Mouse (Mus musculus): ENCODE measurements around the gene Chst10.

Chst10 gene

DNA sequence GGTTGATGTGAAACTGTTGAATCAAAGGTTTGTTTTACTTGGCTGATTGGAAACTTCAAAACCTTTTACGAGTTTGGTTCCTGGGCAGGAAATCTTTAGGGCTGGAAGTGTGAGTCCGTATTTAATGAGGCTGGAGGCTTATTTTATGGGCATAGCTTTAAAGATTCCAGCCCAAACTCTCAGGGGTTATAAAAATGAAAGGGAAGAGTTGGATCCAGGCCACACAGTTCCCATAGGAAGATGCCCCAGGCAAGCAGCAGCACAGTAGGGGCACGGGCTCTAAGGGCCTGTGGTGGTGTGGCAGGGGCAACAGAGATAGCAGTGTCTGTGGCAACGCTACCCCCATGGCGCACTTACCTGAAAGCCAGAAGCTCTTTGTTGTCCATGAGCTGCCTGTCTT, 31.7 kb downstream of the Chst10 start:
- DNase-seq = no peak

DNA sequence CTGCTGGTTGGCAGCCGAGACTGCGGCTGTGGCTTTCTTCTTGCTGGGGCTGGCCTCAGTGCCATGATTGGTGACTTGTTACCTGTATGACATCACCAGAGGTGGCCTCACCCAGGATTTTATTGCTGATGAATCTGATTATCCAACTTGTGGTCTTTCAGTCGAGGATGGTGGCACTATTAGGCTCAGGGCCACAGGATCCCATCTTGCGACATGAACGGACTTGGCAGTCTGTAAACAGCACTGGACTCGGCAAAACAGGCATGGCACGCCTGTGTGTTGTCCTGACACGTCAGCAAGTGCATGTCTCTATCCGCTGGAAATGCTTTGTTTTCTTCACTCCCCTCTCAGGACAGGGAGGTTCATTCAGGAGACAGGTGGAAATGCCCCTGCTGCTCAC, 33.6 kb downstream of the Chst10 start:
- no peak for DNase-seq

DNA sequence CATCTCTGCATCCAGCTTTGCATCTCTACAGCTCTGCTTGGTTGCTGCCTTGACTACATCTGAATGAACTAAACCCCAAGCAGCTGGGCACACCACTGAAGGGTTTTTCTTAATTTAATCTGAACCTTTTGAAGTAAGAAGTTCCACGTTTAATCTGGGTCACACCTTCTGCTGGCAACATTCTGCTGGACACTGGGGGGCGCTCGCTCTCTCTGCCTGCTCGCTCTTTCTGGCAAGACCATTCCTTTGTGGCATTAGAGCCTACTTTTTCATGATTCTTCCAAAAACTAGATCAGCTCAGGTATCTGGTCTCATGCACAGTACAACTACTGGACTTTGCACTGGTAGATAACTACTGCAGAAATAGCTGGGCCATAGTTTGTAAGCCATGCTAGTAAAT, 35.7 kb downstream of the Chst10 start:
- DNase-seq = no peak

DNA sequence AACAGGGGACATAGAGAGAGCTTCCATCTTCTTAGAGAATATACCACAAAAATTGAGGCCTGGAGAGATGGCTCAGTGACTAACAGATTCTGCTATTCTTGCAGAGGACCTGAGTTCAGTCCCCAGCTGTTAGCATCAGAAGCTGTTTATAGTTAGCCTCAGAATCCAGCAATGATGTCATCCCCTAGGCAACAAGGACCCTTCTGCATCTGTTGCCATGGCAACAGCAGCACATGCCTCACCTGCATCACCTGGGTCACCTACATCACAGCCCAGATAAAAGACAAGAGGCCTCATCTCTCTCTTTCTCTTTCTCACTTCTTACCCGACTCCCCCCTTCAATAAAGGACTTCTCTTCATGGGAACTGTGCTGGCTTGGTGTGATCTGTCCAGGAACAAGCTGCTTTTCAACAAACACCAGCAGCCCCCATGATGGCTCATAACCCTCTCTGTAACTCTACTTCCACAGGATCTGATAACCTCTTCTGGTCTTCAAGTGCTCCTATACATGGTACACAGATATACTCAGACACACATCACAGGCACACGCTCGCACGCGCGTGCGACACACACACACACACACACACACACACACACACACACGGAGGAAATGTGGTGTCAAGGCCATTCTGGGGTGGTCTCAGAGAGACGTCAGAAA, 37.0 kb downstream of the Chst10 start:
- no peak for DNase-seq

DNA sequence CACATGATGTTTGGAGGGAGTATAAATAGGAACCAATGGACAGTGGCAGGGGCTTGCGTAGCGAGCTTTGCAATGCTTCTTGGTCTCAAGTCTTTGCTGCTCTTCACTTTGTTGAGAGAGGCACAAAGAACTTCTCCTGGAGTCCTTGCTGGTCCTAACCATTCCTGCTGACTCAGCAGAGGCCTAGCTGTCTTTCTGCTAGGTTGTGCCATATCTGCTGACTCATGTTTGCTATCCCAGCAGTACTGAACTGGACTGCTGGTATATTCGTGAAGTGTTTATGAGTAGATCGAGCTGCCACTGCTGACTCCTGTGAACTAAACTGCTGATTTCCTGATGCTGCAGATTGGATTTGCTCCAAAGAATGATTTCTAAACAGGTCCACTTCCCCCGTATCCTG, 37.8 kb downstream of the Chst10 start:
- no peak for DNase-seq

DNA sequence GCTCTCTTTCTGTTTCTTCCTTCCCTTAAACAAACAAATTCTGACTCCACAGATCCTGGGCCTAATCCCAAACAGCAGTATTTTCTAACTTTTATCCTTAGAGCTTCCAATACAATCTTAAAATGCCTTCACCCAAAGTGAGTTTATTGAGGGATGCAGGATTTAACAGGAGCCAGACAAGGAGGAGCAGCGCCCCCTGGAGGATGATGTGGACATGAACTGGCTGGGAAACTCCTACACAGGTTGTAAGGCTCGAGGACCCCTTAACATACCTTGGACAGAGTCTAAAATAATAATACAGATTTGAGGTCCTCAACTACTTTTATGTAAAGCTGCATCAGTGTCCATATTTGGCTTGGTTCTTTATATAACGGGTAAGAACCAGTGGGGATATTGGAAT, 41.8 kb downstream of the Chst10 start:
- peak in 1 of 2 experiments; percentile 10 for DNase-seq

DNA sequence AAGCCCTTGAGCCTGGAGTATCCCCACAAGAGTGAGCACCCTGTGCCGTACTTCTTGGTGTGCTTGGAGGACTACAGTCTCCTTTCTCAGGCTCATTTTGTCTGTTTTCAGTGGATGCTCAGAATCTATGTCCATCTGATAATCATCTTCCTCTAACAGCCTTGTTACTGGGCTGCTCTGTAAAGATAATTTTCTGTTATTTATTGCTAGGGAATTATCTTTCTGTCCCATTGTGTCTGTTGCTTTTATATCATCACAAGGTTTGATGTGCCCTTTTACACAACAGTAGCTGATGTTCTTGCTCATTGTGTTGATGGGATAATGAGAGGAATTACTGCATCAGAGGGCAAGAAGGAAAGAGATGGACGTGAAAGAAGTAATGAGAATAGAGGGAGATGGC, 45.7 kb downstream of the Chst10 start:
- DNase-seq = no peak

DNA sequence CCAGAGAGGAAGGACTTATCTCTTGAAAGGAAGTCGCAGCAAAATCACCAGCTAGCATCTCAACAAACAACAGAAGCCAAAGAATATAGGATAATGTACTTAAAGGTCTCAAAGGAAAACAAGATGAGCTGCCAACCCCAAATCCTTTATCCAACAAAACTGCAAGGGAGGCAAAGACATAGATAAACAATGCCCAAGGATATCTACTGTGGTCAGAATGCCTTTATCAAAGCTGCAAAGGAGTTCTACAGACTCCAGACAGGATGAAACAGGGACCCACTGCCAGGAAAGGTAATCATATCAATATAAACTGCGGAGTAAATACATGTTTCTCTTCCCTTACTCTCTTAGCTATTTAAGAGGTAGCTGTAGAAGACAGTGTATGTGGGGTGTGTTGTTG, 47.3 kb downstream of the Chst10 start:
- no peak for DNase-seq

DNA sequence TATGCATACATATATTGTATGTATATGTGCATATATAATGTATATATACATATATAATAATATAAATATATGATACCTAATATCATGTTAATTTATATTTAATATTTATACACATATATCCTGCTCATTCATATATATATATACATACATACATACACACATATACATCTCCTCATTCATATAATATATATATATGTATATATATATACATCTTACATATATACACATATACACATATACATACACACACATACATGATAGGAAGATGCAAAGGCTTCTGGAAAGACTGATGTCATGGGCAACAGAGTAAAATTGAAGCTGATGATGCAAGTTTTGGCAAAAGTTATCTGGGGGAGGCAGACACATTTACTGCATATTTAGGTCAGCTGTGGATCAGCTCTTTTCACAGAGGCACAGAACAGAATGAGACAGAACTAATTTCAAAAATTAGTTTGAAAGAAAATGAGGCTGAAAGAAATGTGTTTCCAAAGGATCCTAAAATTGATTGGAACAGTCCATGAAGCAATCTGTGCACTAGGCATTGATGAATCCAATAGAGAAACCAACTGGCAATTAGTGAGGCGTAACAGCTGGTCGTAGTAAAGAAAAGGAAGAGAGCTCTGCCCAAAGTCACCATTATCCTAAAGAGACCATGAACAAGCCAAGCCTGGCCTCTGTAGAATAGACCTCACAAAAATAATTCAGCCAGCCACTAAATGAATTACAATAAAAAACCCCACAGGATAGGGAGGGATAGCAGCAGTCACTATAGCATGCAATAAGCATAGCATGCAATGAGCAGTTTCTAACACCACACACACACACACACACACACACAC, 49.3 kb downstream of the Chst10 start:
- DNase-seq = no peak

DNA sequence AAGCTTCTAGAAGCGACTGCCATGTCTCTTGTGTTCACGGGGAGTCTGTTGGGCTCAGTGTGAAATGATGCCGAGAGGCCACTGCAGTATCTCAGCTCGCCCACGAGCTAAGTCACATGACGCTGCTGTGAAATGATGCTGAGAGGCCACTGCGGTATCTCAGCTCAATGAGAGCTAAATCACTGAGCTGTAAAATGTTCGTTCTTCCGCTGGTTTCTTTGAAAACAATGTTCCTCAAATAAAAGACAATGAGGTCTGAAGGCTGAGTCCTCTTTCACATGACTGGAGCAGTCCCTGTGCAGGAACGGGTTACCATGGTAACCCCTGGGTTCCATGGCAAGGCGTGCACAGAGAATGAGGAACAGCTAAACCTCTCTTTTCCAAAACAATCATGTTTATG, 50.0 kb downstream of the Chst10 start:
- DNase-seq = no peak

DNA sequence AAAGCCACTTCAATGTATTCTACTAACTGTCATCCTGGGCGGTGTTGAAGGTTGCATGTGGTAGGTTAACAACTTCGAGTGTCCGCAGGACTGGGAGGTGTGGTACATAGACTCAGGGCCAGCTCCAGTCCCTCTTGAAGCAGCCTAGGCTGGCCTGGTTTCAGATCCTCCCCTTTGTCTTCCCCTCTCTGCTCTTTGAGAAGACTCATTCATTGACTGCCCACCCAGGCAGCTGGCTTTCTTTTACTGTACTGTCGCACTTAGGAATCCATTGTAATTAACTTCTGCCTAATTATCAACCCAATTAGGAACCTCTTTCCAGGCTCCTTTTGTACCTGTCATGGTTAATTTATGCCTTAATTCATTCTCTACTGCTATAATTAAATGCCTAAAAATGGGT, 54.7 kb downstream of the Chst10 start:
- DNase-seq = no peak

DNA sequence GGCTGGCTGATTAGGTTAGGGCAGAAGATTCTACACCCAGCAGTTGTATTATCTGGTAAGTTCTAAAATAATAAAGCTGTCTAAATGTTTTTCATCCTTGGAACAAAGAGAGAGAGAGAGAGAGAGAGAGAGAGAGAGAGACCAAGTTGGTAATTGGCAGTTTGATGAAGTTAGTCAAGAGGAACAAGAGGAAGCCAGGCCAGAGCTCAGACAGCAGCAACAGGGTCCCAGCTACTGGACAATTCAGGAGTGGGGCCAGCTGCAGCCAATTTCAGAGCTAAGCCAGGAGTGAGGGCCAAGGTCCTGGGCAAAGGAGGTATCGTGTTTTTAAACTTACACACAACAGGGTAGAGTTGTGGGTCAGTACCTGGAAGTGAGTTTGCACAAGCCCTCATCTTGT, 55.1 kb downstream of the Chst10 start:
- DNase-seq = no peak

DNA sequence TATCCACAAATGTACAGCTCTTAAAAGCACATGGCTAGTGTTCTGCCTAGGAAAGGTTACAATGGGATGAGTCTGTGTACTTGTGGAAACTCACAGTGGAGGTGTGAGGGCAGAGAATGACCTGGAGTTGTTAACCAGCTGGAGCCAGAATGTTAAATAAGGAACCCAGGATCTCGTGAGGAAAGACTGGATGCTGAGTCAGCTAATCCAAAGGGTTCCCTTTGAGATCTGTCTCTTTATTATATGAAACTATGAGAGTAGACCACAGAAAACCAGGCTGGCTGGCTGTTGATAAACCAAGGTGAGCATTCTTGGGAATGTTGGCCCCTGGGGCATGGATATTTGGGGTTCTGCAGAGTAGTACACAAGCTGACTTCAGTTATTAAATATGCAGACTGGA, 58.0 kb downstream of the Chst10 start:
- no peak for DNase-seq

DNA sequence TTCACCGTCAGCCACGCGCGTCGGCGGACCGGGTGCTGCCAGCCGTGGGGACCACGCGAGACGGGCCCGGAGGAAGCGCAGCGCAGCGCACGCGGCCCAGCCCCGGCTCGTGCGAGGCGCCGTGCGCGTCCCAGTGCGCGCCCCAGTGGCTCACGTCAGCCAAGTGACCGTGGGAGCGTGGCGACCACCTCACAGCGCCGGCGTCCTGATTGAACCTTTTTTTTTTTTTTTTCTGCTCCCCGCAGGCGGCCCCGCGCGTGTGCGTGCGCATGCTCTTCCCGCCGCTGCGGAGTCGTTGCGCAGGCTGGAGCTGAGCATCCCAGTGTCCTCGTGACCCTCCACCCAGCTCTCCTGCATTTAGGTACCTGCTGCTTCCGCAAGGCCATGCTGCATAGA, 61.5 kb downstream of the Chst10 start, which contains the start of gene Lonrf2:
Gene Lonrf2 (minus strand): TSS at position 235 of the 396 bp plus-strand sequence.
- DNase-seq = no peak

DNA sequence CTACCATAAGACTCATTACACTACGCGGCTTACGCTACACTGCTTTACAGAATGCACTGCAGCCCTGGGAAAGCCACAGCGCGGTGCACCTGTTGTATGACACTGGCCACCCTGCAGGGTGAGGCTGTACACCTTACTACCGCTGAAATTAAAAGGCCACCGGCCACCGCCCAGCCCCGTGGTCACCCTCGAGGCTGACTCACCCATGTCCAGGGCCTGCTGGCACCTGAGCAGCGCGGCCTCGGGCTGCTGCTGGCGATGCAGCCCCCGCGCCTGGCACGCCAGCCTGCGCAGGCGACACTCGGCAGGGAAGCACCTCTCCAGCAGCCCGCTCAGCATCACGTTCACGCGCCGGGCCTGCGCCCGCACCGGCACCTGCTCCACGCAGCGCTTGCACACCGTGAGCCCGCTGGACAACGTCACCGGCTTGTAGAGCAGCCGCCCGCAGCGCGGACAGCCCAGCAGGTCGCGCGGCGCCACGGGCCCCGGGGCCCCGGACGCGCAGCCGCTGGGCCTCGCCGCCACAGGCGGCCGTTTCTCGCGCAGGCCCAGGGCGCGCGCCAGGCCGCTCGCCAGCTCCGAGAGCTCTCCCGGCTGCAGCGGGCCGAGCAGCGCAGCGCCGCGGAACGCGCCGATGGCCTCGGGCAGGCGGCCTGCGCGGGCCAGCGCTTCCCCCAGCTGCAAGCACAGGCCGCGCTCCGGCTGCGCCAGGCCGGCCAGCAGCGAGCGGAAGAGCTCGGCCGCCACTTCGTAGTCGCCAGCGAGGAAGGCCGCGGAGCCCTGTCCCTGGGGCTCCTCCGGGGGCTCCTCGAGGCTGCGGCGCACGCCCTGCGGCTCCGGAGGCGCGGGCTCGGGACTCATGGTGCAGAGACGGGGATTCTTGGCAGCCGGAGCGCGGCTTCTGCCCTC, 62.1 kb downstream of the Chst10 start:
- DNase-seq = no peak

DNA sequence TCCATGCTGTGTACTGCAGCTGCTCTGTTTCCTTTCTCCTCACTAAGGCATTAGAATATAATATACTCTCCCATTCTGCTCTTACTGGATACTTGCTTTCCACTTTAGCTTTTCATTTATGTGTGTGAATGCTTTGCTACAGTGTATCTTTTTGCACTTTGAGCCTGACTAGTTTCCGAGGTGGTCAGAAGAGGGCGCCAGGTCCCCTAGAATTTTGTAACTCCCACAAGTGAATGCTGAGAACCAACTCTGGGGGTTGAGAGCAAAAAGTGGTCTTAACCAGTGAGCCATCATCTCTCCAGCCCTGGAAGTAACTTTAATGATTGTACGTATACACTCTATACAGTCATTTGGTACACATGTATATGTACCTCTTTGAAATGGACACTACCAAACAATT, 63.1 kb downstream of the Chst10 start:
- no peak for DNase-seq

DNA sequence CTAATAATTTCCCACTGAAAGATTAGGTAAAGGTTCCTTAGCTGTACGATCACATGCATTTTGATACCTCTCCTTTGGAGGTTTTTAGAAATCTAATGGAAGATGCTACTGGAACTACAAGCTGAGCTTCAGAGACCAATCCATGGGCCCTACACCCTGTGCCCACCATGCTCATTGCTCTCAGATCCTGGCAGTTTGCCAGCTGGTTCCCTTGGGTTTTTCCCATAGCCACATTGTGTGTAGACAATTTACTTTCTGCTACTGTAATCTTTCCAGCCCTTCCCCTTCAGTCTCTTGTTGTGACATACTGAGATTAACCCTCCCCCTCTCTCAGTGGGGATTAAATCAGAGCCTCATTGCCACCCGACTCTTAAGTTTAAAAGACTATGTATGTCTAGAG, 73.0 kb downstream of the Chst10 start:
- DNase-seq = no peak

DNA sequence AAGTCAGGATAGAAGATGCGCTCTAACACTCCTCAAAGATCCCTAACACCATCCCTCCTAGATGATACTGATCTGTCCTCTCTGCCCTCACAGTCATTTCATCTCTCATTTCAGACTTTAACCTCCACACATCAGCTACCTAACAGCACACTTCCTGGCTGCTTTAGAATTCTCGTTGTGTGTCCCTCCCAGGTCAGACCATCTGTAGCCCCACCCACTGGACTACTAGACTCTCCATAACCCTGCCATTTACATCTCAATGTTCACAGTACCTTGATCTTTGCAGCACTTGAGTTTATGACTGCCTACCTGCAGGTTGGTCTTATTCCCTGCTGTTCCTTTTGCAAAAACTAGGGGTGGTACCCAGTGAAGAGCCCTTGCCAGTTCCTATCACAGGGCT, 74.1 kb downstream of the Chst10 start:
- DNase-seq = no peak

DNA sequence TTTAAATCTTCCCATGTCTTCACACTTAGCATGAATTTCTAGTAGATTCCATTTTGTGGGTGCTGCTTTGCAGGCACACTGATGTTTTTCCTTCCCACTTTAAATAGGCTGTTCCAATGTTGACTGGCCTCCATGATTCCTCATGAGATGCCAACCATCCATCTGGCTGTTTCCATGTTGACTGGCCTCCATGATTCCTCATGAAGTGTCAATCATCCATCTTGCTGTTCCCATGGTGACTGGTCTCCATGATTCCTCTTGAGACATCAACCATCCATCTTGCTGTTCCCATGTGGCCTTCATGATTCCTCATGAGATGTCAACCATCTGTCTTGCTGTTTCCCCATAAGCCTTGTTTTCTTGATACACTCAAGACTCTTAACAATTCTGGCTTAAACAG, 78.3 kb downstream of the Chst10 start:
- DNase-seq = no peak

DNA sequence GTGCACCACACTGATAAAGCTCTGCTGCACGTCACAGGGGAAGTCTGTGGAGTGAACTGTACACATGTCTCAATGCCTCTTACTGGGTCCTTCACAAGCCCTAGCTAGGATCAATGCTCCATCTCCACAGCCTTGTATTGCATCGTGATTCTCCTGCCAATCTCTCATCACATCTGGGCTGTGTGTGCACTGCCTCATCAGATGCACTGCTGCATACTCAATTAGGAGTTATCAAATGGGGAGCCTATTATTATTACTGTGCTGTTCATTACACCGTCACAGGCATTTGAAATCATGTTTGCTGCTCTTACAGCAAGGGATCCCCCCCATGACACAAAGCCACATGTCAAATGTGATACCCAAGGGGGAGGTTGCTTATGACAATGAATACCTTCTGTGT, 80.3 kb downstream of the Chst10 start:
- DNase-seq = no peak

DNA sequence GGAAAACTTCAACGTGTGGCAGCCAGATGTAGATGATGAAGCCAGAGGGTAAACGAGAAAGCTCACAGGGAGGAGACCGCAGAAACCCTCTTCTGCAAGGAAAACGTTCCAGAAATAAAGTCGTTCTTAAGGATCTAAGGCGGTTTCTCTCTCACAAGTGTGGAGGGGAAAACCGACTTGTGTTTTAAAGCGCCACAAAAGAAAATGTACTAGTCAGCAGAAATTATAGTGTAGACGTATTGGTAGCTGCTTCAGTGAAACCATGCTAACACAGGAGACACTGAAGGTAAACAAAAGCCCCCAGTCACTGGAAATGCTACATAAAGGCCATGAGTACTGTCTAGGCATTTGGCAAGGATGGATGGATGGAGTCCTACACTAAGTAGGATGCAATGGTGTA, 80.7 kb downstream of the Chst10 start:
- no peak for DNase-seq

DNA sequence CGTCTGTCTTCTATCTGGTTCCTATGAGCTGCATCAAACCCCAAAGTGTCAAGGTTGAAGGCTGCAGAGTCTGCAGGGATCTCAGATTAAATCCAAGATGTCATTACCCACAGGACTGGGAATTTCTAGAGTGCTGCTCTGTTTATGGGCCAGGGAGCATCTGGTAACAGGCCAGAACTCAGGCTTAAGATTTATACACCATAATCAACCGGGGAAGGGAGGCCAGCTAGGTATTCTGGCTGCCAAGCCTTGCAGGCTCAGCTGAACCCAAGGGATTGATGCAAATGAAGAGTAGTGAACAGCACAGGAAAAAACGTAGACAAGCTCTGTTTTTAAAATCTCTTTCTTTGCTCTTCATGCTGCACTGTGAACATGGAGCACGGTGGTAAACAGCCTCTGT, 81.7 kb downstream of the Chst10 start:
- DNase-seq = no peak
